Mouse (Mus musculus) ES-Bruce4 (cell line): Measurements from ENCODE around the gene Cfb.

Experiments used
- CTCF ChIP-seq: IDR thresholded peaks from one replicate; pipeline ENCODE4 v1.8.1; 2011; ENCODE audit warnings: low read depth, low read length
- EP300 ChIP-seq: IDR thresholded peaks from 2 replicates; pipeline ENCODE4 v1.6.1; 2011; ENCODE audit warnings: low read depth, low read length; ENCODE audit not compliant: insufficient read depth
- POLR2A ChIP-seq: IDR thresholded peaks from one replicate; pipeline ENCODE4 v1.8.1; 2011; ENCODE audit warnings: low read length; ENCODE audit not compliant: insufficient read depth

DNA sequence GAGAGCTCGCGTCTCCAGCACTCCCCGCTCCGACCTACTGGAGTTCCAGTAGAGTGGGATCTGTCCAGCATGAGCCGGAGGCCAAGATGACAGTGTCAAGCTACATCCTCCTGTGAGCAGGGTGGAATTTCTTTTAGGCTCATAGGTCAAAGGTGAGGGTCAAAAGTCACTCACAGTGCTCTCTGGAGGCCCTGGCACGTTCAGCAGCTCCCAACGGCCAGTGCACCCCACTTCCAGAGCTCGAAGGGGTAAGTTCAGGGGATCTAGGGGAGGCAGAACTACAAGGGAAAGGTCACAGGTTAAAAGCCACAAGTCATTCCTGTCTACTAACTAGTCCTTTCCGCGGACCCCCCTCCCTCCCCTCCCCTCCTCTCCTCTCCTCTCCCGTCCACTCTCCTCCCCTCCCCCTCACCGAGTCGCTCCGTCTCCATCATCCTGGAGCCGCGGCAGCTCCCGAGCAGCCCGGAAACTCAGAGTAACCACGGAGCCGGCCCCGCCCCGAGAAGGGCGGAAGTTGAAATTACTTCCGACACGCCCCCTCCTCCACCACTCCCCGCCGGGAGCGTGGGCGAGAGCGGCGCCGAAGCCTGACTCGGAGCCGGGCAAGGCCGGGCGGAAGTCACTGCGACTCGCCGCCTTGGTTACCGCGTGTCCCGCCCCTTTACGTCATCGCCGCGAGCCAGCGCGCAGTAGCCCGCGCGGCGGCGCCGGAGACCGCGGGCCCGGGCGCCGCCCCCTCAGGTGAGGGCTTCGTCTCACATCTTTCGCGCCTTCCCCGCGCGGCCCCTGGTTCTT is 12.4 kb downstream of the Cfb start, which contains the start of the genes Skiv2l and Nelfe:
- TF ChIP-seq CTCF: no peak
- TF ChIP-seq EP300: 0 out of 2 replicates have a peak, but pooled peaks have one; percentile 11
- peak; percentile 22 for TF ChIP-seq POLR2A
